Mouse (Mus musculus): ENCODE measurements around the gene Yjefn3.

Gene Yjefn3

DNA sequence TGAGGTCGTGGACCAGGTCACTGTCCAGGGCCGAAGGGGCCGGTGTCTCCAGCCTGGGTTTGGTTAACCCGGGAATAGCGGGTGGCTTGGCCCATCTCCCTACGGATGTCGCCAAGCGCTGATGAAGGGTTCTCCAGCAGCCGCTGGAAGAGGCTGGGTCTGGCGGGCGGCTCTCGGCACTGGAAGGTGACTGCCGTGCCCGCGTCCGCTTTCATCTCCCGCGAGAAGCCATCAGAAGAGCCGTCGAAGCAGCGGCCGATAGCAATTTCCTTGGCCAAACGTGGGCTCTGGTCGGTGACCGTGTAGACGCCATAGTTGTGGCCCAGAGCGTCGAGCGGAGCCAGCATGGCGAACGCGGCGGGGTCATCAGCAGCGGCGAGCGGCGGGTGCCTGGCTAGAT is 21.7 kb downstream of the Yjefn3 start:
- no peak for DNase-seq (ENCODE audit: low read depth, low spot score)

DNA sequence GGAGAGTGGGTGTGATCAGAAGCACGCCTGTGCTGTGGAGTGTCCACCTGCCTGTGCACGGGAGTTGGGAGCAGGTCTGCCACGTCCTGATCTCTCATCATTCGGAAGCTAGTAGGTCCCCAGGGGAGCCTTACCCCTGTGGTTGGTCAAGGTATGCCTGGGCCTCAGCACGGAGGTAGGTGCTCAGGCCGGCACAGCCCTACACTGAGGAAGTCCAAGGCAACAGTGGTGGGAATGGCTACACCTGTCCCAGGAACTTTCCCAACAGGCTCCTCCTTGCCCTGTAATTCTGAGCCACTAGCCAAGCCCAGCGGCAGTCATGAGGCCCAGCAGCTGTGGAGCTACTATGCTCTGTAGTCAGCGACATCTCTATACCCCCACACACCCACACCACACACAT is 22.8 kb downstream of the Yjefn3 start:
- DNase-seq (ENCODE audit: low read depth, low spot score): no peak

DNA sequence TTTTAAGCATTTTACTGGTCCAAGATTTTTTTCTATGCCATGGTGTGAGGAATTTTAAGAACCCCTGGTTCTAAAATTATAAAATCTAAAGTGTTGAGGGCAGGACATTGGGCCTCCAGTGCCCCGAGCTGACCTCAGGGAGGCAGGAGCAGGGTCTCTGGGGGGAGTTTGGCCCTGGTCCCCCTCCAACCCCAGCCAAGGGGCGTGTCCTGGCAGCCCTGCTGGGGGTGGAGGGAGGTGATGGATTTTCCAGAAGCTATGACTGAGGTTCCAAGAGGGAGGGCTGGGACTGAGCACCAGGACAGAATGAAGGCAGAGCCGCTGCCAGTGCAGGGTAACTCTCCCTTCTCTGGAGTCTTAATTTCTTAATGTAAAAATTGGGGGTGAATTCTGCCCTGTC is 24.5 kb downstream of the Yjefn3 start:
- no peak for DNase-seq (ENCODE audit: low read depth, low spot score)

DNA sequence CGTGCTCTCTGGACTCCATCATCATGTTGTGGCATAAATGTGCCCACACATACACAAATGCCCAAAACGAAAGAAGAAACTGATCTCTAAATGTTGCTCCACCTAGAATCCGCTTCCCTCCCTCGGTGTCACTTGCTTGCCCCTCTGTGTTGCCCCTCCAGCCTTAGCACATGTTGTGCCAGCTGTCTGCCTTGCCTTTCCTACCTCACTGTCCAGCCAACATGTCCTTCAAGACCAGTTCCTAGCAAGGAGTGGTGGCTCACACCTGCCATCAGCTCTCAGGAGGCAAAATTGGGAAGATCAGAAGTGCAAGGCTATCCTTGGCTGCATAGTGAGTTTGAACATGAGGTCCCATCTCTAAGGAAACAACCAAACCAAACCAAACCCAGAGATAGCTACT is 25.1 kb downstream of the Yjefn3 start:
- DNase-seq (ENCODE audit: low read depth, low spot score): no peak

DNA sequence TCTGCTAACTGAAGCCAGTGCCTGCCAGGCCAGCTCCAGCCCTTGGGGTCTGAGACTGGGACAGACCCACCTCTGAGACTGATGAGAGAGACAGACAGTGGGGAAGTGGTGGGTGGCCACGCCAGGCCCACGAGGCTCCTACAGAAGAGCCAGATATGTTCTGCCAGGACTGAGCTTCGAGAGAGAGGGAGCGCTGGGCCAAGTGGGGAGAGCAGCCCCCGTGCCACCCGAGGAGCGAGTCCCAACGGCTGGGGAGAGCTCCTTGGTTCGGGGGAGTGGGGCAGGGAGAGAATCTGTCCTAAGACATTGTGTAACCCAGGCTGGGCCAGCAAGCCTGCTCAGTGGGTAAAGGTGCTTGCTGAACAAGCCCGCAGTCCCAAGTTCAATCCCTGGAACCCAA is 25.5 kb downstream of the Yjefn3 start:
- DNase-seq (ENCODE audit: low read depth, low spot score): no peak

DNA sequence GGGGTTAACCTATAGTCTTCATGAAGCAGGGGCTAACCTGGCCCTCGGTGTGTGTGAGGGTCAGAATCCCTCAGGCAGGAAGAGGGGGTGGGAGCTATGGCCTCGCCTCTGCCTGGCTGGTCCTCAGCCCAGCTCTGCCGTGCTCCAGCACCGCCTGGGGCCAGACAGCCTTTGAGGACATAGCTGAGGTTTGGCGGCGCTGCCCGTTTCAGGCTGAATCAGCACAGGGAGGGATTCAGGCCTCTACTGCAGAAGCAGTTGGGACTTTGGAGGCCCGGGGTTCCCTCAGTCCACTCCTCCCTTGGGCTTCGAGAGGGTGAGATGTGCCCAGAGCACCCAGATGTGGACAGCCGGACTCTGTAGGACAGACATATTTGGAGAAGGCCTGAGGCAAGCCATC is 26.4 kb downstream of the Yjefn3 start:
- no peak for DNase-seq (ENCODE audit: low read depth, low spot score)

DNA sequence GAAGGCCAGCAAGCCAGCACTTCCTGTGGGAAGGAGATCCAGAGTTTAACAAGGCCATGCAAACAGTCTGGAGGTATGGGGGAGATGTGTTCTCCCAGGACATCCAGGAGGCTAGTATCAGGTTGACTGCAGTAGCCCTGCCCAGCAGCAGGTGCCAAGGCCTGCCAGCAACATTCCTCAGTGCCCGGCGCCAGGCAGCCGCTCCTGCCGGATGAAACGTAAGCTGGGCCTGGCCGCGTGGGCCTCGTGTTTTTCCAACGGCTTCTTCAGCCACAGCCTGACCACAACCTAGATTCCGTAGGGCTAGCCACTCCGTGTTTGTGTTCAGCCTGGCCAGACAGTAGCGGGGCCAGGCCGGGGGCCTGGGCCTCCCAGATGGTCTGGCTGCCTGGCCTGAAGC is 27.9 kb downstream of the Yjefn3 start:
- no peak for DNase-seq (ENCODE audit: low read depth, low spot score)

DNA sequence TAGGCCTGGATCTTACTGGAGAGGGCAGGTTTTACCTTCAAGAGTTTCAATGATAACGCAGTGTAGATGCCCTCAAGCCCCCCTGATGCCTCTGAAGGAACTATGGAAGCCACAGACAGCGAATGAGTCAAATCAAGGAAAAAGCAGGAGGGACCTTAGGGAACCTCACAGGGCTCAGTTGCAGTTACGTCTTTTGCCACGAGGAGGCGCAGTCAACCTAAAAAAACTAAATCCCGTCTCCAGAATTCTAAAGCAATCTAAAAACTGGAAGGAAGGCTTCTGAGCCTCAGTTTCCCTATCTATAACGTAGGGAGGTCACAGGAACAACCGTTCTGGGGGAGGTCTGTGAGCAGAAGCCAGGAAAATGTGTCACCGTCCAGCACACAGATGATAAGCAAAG is 28.4 kb downstream of the Yjefn3 start:
- DNase-seq (ENCODE audit: low read depth, low spot score): peak; percentile 46

DNA sequence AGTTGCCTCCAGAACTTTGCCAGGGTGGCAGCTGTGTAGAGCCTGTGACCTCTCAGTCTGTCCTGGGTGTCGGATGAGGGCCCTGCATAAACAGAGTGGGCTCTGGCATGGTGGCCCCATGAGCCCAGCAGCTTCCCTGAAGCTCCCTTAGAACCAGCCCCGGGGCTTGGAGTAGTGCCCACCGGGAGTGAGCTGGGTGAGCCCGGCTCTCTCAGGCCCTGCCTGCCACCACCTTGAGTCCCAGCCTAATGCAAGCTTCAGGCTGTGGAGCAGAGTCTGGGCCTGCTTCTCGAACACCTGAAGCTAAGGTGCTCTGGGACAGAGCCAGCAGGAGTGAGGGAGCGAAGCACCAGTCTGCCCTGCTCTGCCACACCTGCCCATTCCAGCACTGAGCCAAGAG is 31.6 kb downstream of the Yjefn3 start:
- DNase-seq (ENCODE audit: low read depth, low spot score): no peak

DNA sequence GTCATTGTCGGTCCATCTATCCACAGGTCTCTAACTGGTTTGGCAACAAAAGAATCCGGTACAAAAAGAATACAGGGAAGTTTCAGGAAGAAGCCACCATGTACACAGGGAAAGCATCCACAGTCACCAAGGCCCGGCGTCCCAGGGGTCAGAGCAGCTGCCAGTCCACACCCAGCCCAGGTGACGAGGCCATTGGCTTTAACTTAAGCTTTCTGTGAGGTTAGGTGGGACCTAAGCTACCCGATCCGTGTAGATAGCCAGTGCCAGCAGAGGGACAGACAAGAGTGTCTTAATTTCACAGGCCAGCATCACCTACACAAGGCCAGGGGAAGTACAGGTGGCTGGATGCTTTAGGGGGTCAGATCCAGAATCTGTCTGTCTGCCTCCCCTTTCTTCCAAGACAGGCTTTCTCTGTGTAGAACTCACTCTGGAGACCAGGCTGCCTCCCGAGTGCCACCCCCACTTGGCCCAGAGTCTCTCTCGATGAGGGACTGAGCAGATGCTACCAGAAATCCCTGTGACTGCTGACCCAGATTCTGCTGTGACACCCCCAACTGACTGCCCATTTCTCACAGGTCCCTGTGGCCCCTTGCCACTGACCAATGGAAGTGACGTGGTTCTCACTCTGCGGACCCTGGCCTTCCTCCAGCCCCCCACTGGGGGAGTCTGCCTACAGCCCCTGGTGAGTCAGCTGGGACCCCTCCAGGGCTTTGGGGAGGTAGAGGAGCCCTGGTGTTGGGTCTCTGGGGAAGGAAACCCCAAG is 32.3 kb downstream of the Yjefn3 start:
- no peak for DNase-seq (ENCODE audit: low read depth, low spot score)

DNA sequence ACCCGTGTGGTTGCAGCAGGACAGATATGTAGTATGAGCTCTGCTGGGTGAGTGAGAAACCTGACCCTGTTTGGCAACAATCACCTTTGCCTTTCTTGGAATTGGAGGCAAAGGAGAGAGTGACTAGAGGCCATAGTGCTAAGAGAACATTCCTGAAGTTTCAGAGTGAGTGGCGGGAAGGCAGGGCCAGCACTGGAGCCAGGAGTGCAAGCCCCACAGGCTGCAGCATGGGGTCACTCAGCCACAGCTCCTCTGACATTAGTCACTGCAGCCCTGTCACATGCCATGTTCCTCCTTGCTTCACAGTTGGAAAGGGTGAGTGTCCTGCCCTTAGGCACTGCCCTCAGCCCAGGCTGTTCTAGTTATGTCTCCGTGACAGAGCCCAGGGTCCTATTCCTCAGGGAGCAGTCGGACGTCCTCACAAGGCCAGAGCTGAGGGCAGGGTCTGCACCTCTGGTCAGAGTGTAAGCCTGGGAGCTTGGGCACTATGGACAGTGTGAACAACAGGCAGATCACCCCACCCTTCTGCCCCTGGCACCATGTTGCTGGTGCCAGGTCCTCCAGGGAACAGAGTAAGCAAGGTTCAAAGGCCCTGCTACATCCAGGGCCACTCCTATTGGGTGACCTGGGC is 34.7 kb downstream of the Yjefn3 start:
- DNase-seq (ENCODE audit: low read depth, low spot score): no peak

DNA sequence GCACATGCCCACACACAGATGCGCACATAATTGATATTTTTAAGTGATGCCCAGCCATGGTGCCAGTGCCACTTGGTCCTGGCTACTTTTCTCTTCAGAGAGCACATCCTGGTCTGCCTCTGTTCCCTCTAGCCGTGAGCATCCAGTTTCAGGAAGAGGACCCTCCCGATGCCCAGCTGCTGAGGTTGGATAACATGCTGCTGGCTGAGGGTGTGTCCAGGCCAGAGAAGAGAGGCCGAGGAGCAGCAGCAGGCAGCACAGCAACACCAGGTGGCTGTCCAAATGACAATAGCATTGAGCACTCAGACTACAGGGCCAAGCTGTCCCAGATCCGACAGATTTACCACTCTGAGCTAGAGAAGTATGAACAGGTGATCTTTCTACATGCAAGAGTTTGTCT is 38.3 kb downstream of the Yjefn3 start:
- no peak for DNase-seq (ENCODE audit: low read depth, low spot score)

DNA sequence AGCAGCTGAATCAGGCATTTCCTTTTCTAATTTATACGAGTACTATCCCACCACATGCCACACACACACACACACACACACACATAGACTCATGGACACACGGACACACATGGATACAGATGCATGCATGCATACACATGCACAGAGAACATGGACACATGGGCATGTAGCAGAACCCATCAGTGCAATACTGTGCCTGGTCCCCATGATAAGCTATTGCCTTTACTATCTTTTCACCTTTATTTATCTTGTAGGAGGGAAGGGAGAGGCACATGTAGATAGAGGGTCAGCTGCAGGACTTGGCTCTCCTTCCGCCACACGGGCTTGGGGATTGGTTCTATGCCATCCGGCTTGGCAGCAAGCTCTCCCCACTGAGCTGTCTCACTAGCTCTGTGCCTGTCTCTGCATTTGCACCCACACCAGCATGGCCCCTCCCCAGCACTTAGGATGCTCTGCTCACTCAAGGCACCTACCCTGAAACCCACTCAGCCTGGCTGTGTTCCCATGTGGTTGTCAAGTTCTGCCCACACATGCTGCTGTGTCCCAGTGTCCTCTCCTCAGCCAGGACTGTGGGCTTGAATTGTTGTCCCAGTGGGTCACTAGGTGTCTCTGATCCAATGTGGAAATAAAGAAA is 39.0 kb downstream of the Yjefn3 start:
- no peak for DNase-seq (ENCODE audit: low read depth, low spot score)

DNA sequence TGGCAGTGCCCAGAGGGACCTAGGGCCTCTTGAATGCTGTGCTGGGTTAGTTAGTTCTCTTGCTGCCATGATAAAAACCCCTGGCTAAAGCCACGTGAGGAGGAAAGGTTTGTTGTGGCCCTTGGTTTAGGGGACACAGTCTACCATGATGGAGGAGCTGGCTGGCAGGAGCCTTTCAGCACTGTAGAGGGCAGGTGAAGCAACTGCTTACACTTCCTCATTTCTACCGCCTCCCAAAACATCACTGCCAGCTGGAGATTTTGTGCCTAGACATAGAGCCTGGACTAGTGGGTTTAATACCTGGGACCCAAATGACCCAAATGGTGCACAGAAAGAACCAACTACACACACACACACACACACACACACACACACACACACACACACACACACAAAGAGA is 41.3 kb downstream of the Yjefn3 start:
- DNase-seq (ENCODE audit: low read depth, low spot score): no peak

DNA sequence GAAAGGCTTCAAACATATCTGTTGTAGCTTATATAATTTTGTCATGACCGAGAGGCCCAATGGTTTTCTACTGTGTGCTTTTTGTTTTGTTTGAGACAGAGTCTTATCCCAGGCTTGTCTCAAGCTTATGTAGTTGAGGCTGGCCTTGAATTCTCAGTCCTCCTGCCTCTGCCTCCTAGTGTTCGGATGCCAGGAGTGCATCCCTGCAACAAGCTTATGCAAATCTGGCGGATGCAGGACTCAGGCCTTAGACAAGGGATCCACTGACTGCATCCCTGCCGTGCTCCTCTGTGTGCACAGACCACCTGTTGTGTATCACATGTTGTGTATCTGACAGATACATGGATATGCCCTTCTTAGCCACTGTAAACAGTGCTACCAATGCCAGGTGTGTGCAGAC is 41.7 kb downstream of the Yjefn3 start:
- DNase-seq (ENCODE audit: low read depth, low spot score): no peak

DNA sequence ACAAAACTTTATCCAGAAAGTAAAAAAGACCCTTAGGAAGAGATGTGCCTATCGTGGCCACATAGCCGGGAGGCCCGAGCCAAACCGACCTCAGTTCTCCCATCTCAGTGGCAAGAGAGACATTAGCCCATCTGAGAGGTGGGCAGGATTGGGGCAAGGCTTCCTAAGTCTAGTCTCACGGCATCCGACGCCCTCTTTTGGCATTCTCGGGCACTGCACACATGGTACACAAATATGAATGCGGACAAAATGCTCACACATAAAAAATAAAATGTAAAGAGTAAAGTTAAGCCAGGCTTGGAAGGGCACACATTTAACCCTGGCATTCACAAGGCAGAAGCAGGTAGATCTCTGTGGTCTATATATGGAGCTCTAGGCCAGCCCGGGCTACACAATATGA is 48.6 kb downstream of the Yjefn3 start:
- DNase-seq (ENCODE audit: low read depth, low spot score): no peak

DNA sequence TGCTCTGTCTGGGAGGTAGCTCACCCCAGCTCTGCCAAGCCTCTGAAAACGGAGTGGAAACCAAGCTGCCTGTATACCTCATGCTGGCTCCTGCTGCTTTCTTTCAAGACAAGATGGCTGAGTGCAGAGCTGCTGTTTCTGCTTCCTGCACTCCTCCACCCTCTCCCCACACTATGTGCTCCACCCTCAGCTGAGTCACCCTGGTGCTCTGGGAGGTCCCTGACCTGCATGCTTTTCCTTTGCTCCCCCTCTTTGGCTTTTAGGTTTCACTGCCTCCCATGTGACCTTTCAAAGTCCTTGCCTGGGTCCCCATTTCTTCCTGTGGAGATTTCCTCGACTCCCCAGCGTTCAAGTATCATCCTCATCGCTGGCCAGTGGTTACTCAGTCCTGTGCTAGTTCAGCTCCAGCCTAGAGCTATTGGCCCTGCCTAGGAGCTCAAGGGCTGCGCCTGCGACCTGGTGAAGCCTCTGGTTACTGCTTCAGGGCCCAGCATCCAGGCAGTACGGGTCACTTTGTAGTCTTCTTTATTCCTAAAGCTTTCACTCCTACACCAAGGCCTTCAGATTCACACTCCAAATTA is 51.5 kb downstream of the Yjefn3 start:
- DNase-seq (ENCODE audit: low read depth, low spot score): peak; percentile 56

DNA sequence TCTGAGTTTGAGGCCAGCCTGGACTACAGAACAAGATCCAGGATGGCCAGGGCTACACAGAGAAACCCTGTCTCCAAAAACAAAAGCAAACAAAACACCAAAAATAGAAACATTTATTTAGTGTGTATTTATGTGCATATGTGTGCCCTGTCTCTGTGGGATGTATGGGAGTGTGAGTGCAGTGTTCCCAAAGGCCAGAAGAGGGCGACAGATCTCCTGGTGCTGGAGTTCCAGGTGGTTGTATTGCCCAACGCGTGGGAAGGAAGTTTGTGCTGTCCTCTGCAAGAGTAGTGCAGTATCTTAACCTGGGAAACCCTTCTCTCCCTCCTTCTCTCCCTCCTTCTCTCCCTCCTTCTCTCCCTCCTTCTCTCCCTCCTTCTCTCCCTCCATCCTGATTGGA is 52.6 kb downstream of the Yjefn3 start:
- DNase-seq (ENCODE audit: low read depth, low spot score): no peak

DNA sequence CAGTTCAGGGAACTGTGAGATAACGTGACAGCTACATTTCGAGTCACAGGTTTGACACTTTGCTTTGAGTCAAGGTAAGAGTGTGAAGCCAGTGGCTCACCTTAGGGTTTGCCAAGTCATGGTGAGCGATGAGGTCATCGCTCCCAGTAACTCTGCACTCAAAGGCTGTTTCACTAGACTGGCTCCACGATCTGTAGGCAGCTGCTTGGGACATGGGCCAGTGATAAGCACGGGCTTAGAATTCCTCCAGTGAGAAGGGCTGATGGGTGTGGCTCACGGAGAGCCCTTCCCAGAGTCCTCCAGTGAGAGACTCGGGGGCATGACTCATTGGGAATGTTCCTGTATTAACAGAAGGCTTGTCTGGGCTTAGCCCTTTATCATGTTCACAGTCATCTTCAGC is 53.6 kb downstream of the Yjefn3 start:
- peak; percentile 35 for DNase-seq (ENCODE audit: low read depth, low spot score)

DNA sequence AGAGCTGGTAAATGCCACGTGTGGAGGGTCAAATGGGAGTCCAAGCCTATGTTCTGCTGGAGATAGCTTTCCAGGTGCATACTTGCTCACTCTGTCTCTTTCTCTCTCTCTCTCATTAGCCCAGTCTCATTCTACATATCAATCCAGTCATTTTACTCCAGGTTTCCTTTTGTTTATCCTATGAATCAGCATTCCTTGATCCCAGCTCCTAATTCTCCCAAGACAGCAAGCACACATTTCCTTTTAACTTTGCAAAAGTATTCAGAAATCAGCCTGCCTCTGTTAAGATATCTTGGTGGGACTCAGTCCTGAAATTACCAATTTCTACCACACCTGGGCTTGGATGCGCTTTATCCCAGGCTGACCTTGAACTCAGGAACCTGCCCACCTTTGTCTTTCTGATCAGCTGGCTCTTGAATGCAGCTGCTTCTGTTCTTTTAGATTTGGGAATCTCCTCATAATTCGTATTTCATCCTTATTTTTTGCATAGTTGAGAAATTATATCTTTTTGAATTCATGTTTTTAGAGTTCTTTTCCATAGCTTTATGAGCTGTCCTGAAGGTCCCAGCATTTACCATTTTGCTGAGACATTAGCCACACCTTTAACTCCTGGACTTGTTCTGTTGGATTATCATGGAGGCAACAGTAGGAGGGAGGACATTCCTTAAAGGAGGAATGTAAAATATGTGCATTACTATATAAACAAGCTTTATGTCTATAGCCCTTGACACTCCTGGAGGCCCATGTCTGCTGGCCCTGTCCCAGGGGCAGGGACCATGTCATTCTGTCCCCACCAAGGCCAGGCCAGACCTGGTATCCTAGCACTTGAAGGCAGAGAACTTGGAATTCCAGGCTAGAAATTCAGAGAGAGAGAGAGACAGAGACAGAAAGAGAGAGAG is 55.1 kb downstream of the Yjefn3 start:
- no peak for DNase-seq (ENCODE audit: low read depth, low spot score)

Data from c-Kit-negative CD71-positive TER-119-positive erythroid progenitor cells, embryonic 14.5 days (primary cell).